Mouse (Mus musculus) brain, embryonic 14.5 days (tissue): ENCODE data around the gene Cfap43. TPM values are rescaled to one million over a fixed set of nuclear protein-coding genes. Genes with fewer than 3 reads are reported as not detected.

Source experiments
- DNase-seq: peaks from one replicate; pipeline ENCODE4 v3.0.0-alpha.2; 2011; ENCODE audit warnings: low read depth
- CTCF ChIP-seq: fragments of 200-500 bp; IDR thresholded peaks from 2 replicates; pipeline ENCODE4 v1.5.1; 2012; ENCODE audit warnings: inconsistent platforms, mild to moderate bottlenecking, moderate library complexity, borderline replicate concordance; ENCODE audit not compliant: insufficient read depth, insufficient read length; ENCODE audit errors: extremely low read depth
- POLR2A ChIP-seq: fragments of 200-500 bp; IDR thresholded peaks from 2 replicates; pipeline ENCODE4 v1.6.1; 2012; ENCODE audit warnings: mild to moderate bottlenecking, inconsistent platforms, borderline replicate concordance; ENCODE audit not compliant: poor library complexity, insufficient read depth, insufficient read length, severe bottlenecking; ENCODE audit errors: extremely low read depth
- polyA plus RNA-seq: library from polyadenylated mRNA; depleted of rRNA; stranded (reverse); fragments of >200 nt; gene quantifications from 2 replicates; pipeline ENCODE4 v1.2.3, GENCODE M21; 2012; rRNA removed

Cfap43 gene
- polyA plus RNA-seq, 1 experiment, result 2.6 TPM

GRCm38 (mm10) chr19:47705080-47705771 is 213.9 kb downstream of the Cfap43 start:
- TF ChIP-seq POLR2A (no peak), CTCF (no peak)

GRCm38 (mm10) chr19:47700509-47700908 is 218.6 kb downstream of the Cfap43 start:
- no peak for DNase-seq
- TF ChIP-seq CTCF (no peak), POLR2A (no peak)

More at GRCm38 (mm10) chr19:47705080-47705771, 213.9 kb downstream of the Cfap43 start:
- DNase-seq, result peak; percentile 29

- no peak for DNase-seq
- TF ChIP-seq POLR2A (no peak), CTCF (no peak)
These were observed 219.3 kb downstream of the Cfap43 start for GRCm38 (mm10) chr19:47699743-47700142.

GRCm38 (mm10) chr19:47698266-47698665 is 220.8 kb downstream of the Cfap43 start:
- TF ChIP-seq CTCF (no peak), POLR2A (no peak)
- no peak for DNase-seq

- peak; percentile 12 for DNase-seq
- no peak for TF ChIP-seq CTCF
- TF ChIP-seq POLR2A, result no peak
These were observed 222.0 kb downstream of the Cfap43 start for GRCm38 (mm10) chr19:47697067-47697466.

- no peak for DNase-seq
- TF ChIP-seq CTCF (no peak), POLR2A (no peak)
These were observed 222.7 kb downstream of the Cfap43 start for GRCm38 (mm10) chr19:47696411-47696810.

GRCm38 (mm10) chr19:47695725-47696124 is 223.4 kb downstream of the Cfap43 start:
- no peak for TF ChIP-seq CTCF
- TF ChIP-seq POLR2A, result no peak
- DNase-seq, result no peak

- DNase-seq, result no peak
- TF ChIP-seq POLR2A (no peak), CTCF (no peak)
These were observed 227.1 kb downstream of the Cfap43 start, which contains the start of gene Col17a1 for GRCm38 (mm10) chr19:47691994-47692393. Gene Col17a1, minus strand, starts transcription at chr19:47692094.

GRCm38 (mm10) chr19:47689592-47689991 is 229.5 kb downstream of the Cfap43 start:
- TF ChIP-seq POLR2A (no peak), CTCF (no peak)
- DNase-seq, result no peak

Other genes with a start within 250 kb of the Cfap43 start
- 1.4 and 2.6 TPM in 2 replicates for gene Col17a1, start 227.2 kb downstream of the Cfap43 start, polyA plus RNA-seq
- 96.2 and 107 TPM in 2 replicates for gene Sfr1, start 187.6 kb downstream of the Cfap43 start, polyA plus RNA-seq
- 64.8 and 65.6 TPM in 2 replicates for gene Gsto1, start 64.3 kb downstream of the Cfap43 start, polyA plus RNA-seq
- 0.88 and 1.1 TPM in 2 replicates for gene Gsto2, start 53.8 kb downstream of the Cfap43 start, polyA plus RNA-seq
- 6.1 and 6.2 TPM in 2 replicates for gene Itprip, start within 50 bp of the Cfap43 start, polyA plus RNA-seq
- 0.15 and 0.62 TPM in 2 replicates for gene Cfap58, start 18.4 kb upstream of the Cfap43 start, polyA plus RNA-seq